Mouse (Mus musculus): ENCODE measurements around the gene Tbc1d22a. TPM values are rescaled to one million over a fixed set of nuclear protein-coding genes. Genes with fewer than 3 reads are reported as not detected.

Tbc1d22a gene
- polyA plus RNA-seq, 1 experiment = 16.3 TPM

DNA sequence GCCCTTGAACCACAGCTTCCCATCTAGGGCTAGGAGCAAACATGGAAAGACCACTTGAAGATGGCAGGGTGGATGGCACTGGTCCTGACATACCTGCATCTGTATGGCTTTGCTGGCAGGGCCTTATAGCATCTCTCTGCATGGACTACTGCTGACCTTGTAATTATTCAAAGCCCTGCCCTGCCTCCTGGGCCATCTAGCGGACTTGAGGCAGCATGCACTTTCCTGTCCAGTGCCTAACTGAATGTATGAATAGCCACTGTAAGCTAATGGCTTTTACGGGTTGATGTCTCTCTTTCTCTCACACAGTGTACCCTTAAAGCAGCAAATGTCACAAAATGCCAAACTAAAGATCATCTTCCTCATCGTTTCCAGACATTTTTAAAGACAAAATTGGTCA is 245.2 kb downstream of the Tbc1d22a start:
- H3K27ac ChIP-seq (ENCODE audit: control insufficient read depth, insufficient read depth, low read depth, low read length, poor library complexity) = no peak overlapping the region
- TF ChIP-seq POLR2A (IDR thresholded peaks at IDR 0.05; ENCODE audit: borderline replicate concordance, control insufficient read depth, low read depth, low read length) (no peak), CTCF (IDR thresholded peaks at IDR 0.05; ENCODE audit: control insufficient read depth, insufficient read depth, low read length) (no peak)
- H3K4me1 ChIP-seq (ENCODE audit: control insufficient read depth, insufficient read depth, low read length) = no peaks in the 10 kb centered on the region
- 84% methylated on average over 3 of the region's 3 CpGs for WGBS
- no peak overlapping the region for H3K4me3 ChIP-seq (replicated peaks; ENCODE audit: control insufficient read depth, low read depth, low read length)

DNA sequence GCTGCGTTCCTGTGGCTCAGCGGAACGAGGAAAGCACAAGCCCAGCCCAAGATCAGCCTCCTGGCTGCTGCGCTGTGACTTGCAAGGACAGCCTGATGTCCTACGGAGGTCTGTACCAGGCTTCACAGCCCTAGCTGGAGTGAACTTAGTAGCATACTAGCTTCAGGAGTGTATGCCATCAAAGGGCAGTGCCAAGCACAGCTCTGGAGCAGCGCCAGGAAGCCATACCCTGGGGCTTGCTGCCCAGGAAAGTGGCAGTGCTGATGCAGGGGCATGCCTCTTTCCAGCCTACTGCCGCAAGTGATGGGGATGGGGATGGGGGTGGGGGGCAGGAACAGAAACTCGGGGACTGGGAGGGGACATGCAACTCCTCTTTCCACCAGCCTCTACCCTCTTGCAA is 248.4 kb downstream of the Tbc1d22a start:
- no peaks in the 10 kb centered on the region for H3K4me1 ChIP-seq (ENCODE audit: control insufficient read depth, insufficient read depth, low read length)
- TF ChIP-seq CTCF (IDR thresholded peaks at IDR 0.05; ENCODE audit: control insufficient read depth, insufficient read depth, low read length) (no peak), POLR2A (IDR thresholded peaks at IDR 0.05; ENCODE audit: borderline replicate concordance, control insufficient read depth, low read depth, low read length) (no peak)
- H3K27ac ChIP-seq (ENCODE audit: control insufficient read depth, insufficient read depth, low read depth, low read length, poor library complexity) = no peak overlapping the region
- H3K4me3 ChIP-seq (replicated peaks; ENCODE audit: control insufficient read depth, low read depth, low read length) = no peak overlapping the region
- WGBS = 87% methylated on average over 8 of the region's 8 CpGs

DNA sequence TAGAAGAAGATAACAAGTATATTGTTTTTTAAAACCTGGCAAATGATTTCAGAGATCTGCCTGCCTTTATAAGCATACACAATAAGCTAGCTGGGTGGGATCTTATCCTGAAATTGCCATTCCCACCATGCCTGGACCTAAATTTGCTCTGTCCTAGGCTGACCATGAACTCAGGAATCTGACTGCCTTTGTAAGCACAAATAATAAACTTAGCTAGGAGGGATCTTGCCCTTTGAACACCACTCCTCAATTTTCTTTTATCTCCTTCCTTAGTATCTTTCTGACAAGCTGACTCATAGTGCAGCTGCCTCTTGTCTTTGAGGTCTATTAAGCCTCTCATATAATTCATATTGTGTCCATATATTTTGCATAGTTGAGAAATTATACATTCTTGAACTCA is 253.8 kb downstream of the Tbc1d22a start:
- Histone ChIP-seq H3K27ac (ENCODE audit: control insufficient read depth, insufficient read depth, low read depth, low read length, poor library complexity) (no peak overlapping the region), H3K4me3 (replicated peaks; ENCODE audit: control insufficient read depth, low read depth, low read length) (no peak overlapping the region), H3K4me1 (ENCODE audit: control insufficient read depth, insufficient read depth, low read length) (no peaks in the 10 kb centered on the region)
- TF ChIP-seq CTCF (IDR thresholded peaks at IDR 0.05; ENCODE audit: control insufficient read depth, insufficient read depth, low read length) = no peak
- TF ChIP-seq POLR2A (IDR thresholded peaks at IDR 0.05; ENCODE audit: borderline replicate concordance, control insufficient read depth, low read depth, low read length) = no peak

DNA sequence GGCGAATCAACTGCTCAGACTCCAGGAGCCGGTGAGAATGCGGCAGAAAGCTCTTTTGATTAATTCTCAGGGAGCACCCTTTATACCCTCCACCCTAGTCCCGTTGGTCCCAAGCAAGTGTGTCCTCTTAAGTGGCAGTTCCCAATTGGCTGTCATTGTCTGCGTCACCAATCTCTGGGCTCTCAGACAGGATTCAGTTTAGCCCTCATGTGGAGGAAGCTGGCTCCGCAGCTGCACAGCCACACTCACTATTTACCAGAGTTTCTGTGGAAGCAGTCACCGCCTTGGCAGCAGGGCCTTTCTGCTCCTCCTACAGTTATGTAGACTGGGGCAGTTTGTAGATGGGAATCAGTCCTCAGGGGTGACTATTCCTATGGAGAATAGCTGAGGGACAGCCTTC is 256.9 kb downstream of the Tbc1d22a start:
- Histone ChIP-seq H3K4me1 (ENCODE audit: control insufficient read depth, insufficient read depth, low read length) (no peaks in the 10 kb centered on the region; the same call in 1 of the 2 replicates), H3K4me3 (replicated peaks; ENCODE audit: control insufficient read depth, low read depth, low read length) (no peak overlapping the region), H3K27ac (ENCODE audit: control insufficient read depth, insufficient read depth, low read depth, low read length, poor library complexity) (no peak overlapping the region)
- TF ChIP-seq POLR2A (IDR thresholded peaks at IDR 0.05; ENCODE audit: borderline replicate concordance, control insufficient read depth, low read depth, low read length) = no peak
- no peak for TF ChIP-seq CTCF (IDR thresholded peaks at IDR 0.05; ENCODE audit: control insufficient read depth, insufficient read depth, low read length)
- WGBS = 84% methylated on average over 7 of the region's 7 CpGs

DNA sequence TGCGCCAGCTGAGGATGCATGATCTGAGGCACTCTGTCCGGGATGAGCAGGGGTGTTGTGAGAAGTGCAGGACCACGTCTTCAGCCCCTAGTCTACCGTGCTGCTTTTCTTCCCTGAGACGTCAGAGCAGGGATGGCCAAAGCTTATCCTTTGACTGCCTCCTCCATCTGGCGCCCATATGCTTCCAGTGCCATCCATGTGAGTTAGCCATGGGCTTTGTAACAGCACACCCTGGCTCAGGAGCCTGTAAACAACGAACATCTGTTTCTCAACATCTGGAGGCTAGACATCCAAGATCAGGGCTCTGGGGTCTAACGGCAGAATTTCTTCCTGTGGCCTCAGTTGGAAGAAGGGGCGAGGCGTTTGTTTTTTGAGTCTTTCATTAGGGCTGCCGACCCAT is 259.2 kb downstream of the Tbc1d22a start:
- H3K4me1 ChIP-seq (ENCODE audit: control insufficient read depth, insufficient read depth, low read length) = no peaks in the 10 kb centered on the region; the same call in 1 of the 2 replicates
- TF ChIP-seq POLR2A (IDR thresholded peaks at IDR 0.05; ENCODE audit: borderline replicate concordance, control insufficient read depth, low read depth, low read length) (no peak), CTCF (IDR thresholded peaks at IDR 0.05; ENCODE audit: control insufficient read depth, insufficient read depth, low read length) (no peak)
- 81% methylated on average over 11 of the region's 11 CpGs for WGBS
- no peak overlapping the region for H3K27ac ChIP-seq (ENCODE audit: control insufficient read depth, insufficient read depth, low read depth, low read length, poor library complexity)
- H3K4me3 ChIP-seq (replicated peaks; ENCODE audit: control insufficient read depth, low read depth, low read length) = no peak overlapping the region

DNA sequence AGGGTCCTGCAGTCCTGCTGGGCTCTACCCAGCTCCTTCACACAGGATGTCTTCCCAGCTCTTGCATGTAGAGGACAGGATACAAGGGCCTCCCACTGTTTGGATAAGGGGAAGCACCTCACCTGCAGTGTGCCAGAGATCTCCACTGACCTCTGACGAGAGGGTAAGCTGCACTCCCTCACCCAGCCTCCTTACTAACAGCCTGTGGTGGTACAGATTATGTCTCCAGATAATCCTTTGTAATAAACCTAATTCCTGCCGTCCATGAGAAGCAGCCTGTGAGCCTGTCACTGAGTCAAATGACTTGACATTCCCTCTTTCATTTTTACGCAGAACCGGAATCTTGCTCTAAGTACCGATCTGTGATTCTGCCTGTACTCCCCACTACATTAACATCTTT is 260.7 kb downstream of the Tbc1d22a start:
- no peak for TF ChIP-seq POLR2A (IDR thresholded peaks at IDR 0.05; ENCODE audit: borderline replicate concordance, control insufficient read depth, low read depth, low read length)
- no peak for TF ChIP-seq CTCF (IDR thresholded peaks at IDR 0.05; ENCODE audit: control insufficient read depth, insufficient read depth, low read length)
- no peaks in the 10 kb centered on the region; the same call in 1 of the 2 replicates for H3K4me1 ChIP-seq (ENCODE audit: control insufficient read depth, insufficient read depth, low read length)
- no peak overlapping the region for H3K4me3 ChIP-seq (replicated peaks; ENCODE audit: control insufficient read depth, low read depth, low read length)
- WGBS = 88% methylated on average over 5 of the region's 5 CpGs
- no peak overlapping the region for H3K27ac ChIP-seq (ENCODE audit: control insufficient read depth, insufficient read depth, low read depth, low read length, poor library complexity)

DNA sequence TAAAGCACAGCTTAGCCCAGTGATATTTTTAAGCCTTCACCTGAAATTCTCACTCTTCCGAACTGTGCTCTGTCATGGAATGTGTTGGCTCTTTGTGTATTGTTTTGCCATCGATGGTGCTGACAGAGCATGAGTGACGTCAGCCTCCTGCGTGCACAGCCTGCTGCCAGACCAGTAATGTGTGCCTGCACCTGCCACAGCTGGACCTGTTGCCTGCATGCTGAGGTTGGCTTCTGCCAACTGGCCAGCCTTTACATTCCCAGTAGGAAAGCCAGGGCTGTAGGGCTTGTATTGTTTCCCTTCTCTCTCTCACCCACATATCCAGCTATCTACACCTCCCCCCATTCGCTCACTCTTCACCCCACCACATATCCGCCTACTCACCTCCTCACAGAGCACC is 262.2 kb downstream of the Tbc1d22a start:
- H3K27ac ChIP-seq (ENCODE audit: control insufficient read depth, insufficient read depth, low read depth, low read length, poor library complexity) = no peak overlapping the region
- H3K4me1 ChIP-seq (ENCODE audit: control insufficient read depth, insufficient read depth, low read length) = no peaks in the 10 kb centered on the region; the same call in 1 of the 2 replicates
- H3K4me3 ChIP-seq (replicated peaks; ENCODE audit: control insufficient read depth, low read depth, low read length) = no peak overlapping the region
- WGBS = 82% methylated on average over 6 of the region's 6 CpGs
- no peak for TF ChIP-seq POLR2A (IDR thresholded peaks at IDR 0.05; ENCODE audit: borderline replicate concordance, control insufficient read depth, low read depth, low read length)
- TF ChIP-seq CTCF (IDR thresholded peaks at IDR 0.05; ENCODE audit: control insufficient read depth, insufficient read depth, low read length) = no peak

DNA sequence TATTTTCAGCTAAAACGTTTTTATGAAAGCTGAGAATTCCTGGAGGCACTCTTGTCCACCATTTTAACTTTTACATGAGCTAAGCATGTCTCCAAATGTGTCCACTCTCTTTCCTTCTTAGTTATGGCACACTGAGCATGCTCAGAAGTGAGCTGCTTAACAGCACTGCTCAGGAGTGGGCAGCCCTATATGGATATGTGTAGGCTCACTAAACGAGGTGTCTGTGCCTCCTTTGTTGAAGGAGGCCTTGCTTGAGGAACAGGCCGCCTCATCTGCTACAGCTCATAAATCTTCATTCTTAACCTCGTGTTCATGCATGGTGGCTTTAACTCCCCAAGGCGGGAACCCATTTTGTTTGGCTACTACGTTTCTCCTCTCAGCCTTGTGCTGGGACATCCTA is 262.8 kb downstream of the Tbc1d22a start:
- WGBS = 67% methylated on average over 6 of the region's 6 CpGs
- H3K4me3 ChIP-seq (replicated peaks; ENCODE audit: control insufficient read depth, low read depth, low read length) = no peak overlapping the region
- no peaks in the 10 kb centered on the region; the same call in 1 of the 2 replicates for H3K4me1 ChIP-seq (ENCODE audit: control insufficient read depth, insufficient read depth, low read length)

DNA sequence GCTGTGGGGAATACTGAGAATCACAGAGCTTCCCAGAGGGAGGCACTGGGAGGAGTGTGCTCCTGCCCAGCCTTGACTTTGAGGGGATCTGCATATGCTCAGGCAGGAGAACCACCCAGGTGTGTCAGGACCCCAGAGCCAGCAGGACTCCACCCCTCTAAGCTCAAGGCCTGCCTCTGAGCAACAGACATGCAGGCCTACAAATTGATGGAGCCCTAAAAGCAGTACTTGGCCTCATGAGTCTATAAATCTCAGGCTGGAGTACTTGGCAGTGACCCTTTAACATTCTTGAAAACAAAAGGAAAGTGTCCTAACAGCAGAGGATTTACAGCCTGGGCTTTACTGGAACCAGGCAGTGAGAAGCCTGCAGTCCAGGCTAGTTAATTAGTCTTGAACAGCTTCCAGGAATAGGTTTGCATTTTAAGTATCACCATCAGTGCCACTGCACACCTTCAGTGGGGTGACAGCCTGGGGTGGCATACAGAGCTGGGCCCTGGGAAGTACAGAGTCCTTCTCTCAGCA is 263.3 kb downstream of the Tbc1d22a start:
- H3K27ac ChIP-seq (ENCODE audit: control insufficient read depth, insufficient read depth, low read depth, low read length, poor library complexity) = no peak overlapping the region
- no peak for TF ChIP-seq POLR2A (IDR thresholded peaks at IDR 0.05; ENCODE audit: borderline replicate concordance, control insufficient read depth, low read depth, low read length)
- TF ChIP-seq CTCF (IDR thresholded peaks at IDR 0.05; ENCODE audit: control insufficient read depth, insufficient read depth, low read length) = no peak
- H3K4me1 ChIP-seq (ENCODE audit: control insufficient read depth, insufficient read depth, low read length) = no peaks in the 10 kb centered on the region; the same call in 1 of the 2 replicates
- no peak overlapping the region for H3K4me3 ChIP-seq (replicated peaks; ENCODE audit: control insufficient read depth, low read depth, low read length)

More for the DNA sequence above, 262.8 kb downstream of the Tbc1d22a start:
- H3K27ac ChIP-seq (ENCODE audit: control insufficient read depth, insufficient read depth, low read depth, low read length, poor library complexity) = no peak overlapping the region
- TF ChIP-seq CTCF (IDR thresholded peaks at IDR 0.05; ENCODE audit: control insufficient read depth, insufficient read depth, low read length) (no peak), POLR2A (IDR thresholded peaks at IDR 0.05; ENCODE audit: borderline replicate concordance, control insufficient read depth, low read depth, low read length) (no peak)

Data from bone marrow, adult 2 months (tissue).